Mouse (Mus musculus) c-Kit-positive CD71-positive TER-119-negative erythroid progenitor cells, embryonic 14.5 days (primary cell): ENCODE measurements around the gene Nfyc.
A peak's percentile ranks its signal among the peaks of the same experiment; 100 is the strongest.

Experiments
- DNase-seq: peaks from one replicate; pipeline ENCODE4 v3.0.0-alpha.2; 2013; ENCODE audit warnings: low read depth

Gene Nfyc

GRCm38 (mm10) chr4:120755299-120755698 is 76.1 kb downstream of the Nfyc start:
- peak; percentile 56 for DNase-seq

DNA sequence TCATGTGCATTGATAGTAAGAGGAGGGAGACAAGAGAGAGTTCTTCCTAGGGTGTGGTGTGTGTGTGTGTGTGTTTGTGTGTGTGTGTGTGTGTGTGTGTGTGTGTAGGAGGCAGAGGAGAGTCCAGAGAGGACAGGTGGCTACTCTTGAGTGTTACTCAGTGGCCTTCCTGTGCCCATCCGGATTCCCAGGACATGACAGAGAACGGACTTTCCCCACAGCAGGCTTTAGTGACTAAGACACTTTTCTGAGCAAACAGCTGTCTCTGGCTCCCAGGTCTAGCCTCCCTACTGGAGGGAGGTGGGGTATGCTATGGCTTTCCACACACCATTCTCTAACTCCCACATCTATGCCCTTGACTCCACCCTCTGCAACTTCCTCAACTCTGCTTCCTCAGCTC is 81.8 kb downstream of the Nfyc start:
- DNase-seq: no peak

GRCm38 (mm10) chr4:120747941-120748866 is 83.2 kb downstream of the Nfyc start, which contains the start of gene Kcnq4:
Gene Kcnq4 (minus strand): TSS chr4:120748612.
- DNase-seq: no peak

- DNase-seq: no peak
Measured at GRCm38 (mm10) chr4:120747243-120747792, 84.1 kb downstream of the Nfyc start.

GRCm38 (mm10) chr4:120746552-120747150 is 84.7 kb downstream of the Nfyc start:
- no peak for DNase-seq

DNA sequence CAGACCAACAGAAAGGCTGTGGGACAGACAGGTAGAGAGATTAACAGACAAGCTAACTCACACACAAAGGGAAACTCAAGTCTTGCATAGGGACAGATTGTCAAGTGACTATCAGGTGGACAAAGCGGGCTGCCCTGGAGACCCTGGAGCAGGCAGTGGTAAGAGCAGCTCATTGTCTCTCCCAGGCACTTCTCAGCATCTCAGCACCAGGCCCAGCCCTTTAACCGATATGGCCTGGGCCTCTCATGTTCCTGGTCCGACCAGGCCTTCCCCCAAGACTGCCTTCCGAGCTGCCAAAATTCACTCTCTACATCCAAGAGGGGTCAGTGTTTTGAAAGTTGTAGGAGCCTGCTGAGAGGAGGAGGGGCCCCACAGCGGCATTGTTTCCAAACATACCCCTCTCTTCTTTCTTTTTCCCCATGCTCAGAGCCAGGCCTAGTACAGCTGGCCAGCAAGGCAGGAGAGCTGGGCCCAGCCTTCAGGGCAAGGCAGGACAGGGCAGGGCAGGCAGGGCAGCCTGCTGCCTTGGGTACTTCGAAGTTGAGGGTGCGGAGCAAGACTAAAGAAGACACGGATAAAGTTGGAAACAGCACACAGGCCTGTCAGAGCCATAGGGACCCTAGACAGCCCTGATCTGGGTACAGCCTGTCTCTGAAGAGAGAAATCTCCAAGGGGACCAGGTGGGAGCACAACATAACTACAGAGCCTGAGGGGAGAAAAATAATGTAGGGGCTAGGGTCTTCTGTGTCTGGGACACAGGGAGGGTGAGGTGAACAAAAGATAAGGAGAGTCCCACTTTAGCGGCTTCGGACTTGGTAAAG is 85.4 kb downstream of the Nfyc start:
- no peak for DNase-seq

- DNase-seq: no peak
Measured at GRCm38 (mm10) chr4:120743636-120744035, 87.7 kb downstream of the Nfyc start.

DNA sequence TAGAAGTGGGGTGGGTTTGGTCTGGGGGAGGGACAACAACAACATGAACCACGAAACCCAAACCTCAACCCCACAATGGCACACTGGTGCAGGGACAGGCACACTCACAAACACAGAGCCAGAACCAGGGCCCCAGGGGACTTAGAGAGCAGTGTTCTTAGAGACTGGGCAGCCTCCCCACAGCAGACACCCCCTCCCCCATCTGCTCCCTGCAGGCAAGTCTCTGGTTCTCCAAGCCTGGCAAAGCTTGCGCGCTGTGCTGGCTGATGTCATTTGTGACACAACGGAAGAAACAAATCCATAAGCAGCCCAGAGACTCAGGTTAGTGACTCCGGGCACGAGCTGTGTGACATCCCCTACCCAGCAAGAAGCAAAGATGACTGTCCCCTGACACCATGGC is 90.1 kb downstream of the Nfyc start:
- no peak for DNase-seq

GRCm38 (mm10) chr4:120734012-120734622 is 97.3 kb downstream of the Nfyc start:
- no peak for DNase-seq

DNA sequence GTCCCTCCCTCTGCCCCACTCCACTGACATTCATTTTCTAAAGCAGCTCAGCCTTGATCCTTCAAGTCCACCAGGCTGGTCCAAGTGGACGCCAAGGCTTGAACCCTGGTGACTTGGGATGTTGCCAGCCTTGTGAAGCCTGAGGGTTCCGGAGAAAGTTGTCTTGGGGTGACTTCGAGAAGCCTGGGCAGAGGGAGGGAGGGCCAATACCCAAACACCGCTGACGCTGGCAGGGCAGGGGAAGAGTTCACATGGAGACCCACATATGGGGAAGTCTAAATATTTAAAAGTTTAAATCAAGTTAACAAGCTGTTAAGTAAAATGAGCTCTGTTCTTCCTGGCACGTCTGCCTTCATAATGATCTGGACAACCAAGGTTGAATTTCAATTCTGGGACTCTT is 98.6 kb downstream of the Nfyc start:
- no peak for DNase-seq

DNA sequence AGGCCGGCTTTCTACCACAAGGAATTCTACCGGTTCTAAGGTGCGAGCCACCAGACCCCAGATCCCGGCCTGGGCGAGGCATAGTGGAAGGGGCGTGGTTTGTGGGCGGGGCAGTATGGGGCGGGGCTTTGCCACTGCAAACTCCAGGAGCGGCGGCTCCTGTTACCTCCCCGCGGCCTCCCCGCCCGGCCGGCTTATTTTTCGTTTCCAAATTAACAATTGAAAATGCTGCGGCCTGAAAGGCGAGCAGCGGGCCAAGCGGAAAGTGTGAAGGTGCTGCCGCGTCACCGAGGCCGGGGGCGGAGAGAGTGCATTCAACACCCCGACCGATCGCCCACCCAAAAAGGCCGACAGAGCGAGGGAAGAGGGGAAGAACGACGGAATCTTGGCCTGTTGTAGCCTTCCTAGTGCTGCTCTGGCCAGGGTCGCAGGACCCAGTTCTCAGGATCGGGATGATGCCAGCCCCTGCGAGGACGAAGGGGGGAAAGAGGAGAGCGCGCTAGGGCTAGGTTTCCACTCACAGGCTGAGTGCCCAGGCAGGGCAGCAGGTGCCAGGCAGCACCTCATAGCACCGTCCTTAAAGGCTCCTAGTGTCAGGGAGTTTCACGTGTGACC is 100.2 kb downstream of the Nfyc start:
- peak; percentile 66 for DNase-seq

- DNase-seq: no peak
Measured at GRCm38 (mm10) chr4:120730574-120730973, 100.8 kb downstream of the Nfyc start.

DNA sequence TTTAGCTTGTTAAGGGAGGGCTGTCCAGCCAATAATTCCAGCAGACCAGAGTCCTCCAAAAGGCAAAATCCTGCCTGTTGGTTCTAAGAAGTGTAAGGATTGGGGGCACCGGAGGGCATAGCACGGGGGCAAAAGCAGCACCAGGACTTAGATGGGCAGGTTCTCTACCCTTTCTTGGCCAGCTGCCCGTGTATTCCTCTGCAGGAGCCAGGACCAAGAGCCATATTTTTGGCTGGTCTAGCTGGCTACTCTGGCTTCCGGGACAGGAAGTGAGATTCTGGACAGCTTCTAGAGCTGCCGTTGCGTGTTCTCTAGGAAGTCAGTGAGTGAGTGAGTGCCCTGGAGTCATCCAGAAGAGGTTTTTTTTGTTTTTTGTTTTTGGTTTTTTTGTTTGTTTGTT is 101.2 kb downstream of the Nfyc start:
- DNase-seq: no peak

DNA sequence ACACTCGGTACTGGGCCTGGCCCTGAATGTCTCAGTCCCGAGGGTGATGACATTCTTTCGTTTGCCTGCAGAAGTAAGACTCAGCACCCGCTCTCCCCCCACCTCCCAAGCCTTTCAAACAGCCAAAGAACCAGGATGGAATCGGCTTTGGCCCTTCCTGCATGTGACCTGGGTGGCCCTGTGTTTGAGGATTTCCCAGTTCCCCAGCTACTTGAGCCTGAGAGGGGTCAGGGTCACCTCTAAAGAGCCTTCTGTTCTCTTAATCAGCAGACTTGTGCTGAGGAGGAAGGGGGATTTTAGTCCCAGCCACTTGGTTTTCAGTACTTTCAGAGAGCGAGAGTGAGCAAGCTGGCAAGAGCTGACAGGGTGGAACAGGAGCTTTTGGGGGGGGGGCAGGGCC is 101.9 kb downstream of the Nfyc start:
- no peak for DNase-seq

DNA sequence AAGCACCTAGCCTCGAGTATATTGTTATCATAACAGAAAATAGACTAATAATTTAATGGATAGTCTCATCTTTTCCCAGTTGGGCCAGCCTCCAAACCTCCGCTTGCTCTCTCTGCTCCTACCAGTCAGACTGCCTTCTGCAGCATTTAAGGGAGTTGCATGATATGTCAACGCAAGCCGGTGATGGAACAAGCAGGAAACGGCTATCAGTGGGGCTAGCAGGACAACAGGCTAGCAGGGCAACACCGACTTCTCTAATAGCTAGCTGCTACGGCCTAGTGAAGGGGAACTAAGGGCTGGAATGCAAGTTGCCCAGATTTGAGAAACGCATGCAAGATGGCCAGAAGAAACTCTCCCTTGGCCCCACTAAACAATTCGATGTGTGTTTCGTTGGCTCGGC is 103.5 kb downstream of the Nfyc start:
- no peak for DNase-seq

DNA sequence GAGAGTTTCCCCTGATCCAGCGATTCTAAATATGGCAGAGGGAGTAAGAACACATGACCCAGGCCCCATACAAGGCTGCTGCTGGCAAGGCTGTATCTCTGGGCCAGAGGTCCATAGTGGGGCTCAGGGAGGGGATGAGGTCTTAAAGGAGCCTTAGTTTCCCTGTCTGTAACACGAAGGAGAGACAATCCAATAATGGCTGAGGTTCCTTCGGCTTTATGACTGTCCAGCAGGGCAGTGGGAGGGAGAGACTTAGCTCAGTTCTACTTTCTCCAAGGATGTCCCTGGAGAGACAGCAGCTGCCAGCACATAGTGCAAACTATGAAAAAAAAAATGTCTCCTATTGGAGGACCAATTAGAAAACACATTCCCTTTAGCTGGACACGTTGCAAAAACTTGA is 105.2 kb downstream of the Nfyc start:
- no peak for DNase-seq

DNA sequence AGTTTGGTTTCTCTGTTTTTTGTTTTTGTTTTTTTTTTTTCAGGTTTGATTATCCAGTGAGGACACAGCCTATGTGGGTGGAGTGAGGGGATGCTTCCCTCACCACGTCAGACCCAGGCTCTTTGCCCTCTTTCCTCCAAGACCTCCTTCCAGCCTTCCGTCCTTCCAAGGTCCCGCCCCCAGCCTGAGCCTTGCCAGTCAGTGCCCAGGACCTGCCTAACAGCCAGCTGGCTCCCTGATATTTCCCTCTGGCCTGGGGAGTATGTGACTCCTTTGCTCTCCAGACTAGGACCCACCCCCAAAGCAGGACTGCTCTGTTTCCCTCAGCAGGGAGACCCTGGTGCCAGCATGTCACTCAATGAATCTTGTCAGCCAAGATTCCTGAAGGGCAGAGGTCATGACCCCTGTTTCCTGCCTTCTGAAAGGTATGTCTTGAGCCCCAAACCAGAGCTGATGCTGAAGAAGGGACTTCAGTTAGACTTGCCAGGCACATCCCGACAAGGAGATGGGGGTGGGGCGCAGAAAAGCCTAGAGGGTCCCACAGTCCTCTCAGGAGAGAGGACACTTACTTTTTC is 105.8 kb downstream of the Nfyc start:
- DNase-seq: no peak

DNA sequence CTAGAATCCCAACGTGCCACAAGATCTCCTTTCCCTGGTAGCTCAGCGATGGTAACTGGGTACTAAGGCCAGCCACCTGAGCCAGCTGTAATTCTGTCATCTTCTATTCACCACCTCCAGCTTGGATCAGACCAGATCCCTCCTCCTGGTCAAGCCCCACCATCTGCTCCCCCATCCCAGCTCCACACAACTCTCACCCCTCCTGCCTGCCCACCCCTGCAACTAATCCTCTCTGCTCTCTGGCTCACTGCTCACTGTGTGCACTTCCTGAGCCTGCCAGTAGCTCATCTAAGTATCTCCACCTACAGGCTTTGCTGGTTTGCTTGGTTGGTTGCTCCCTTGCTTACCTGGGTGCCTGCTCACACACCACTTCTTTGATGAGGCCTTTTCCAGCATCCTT is 109.8 kb downstream of the Nfyc start:
- no peak for DNase-seq

DNA sequence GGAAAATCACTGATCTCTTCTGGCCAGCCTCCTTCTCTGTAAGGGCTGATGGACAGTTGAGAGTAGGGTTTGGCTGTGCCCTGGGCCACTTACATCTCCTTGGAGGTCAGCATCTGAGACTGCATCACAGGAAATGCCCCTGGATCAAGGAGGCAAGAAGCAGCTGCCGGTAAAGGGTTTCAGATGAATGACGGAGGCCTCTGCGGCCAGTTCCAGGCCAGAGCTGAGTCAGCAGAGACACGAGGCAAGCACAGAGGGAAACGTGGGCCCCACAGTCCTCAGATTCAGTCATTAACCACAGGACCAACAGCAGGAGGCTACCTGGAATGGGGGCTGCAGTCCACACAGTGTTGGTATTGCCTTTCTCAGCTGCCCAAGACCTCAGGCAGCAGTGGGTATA is 112.2 kb downstream of the Nfyc start:
- DNase-seq: no peak

- no peak for DNase-seq
Measured at GRCm38 (mm10) chr4:120717591-120717990, 113.8 kb downstream of the Nfyc start.

DNA sequence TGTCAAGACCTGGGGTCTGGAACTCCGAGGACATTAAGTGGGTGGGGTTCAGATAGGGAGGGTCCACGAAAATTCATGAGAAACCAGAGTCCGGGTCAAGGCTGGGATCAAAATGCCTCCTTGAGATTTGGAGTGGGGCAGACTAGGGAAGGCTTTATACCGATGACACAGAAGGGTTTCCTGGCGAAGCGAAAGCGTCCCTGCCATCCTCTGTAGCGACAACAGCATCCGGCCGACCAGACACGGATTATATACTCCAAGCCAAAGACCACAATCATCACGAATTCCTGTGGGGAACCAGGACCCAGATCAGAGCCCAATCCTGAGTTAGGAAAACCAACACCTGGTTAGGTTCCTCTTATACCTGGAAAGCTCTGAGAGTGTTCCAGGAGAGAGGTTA is 114.6 kb downstream of the Nfyc start:
- DNase-seq: no peak
